Mouse (Mus musculus) liver, postnatal 0 days (tissue): ENCODE measurements around the gene Vegfd.

ENCODE experiments used
- CTCF ChIP-seq: sonication (generic); IDR thresholded peaks from 2 replicates; pipeline ENCODE4 v1.5.1; 2016; ENCODE audit warnings: antibody characterized with exemption, low read depth
- EP300 ChIP-seq: IDR thresholded peaks from 2 replicates; pipeline ENCODE4 v1.6.1; 2016; ENCODE audit warnings: antibody characterized with exemption, low read depth, mild to moderate bottlenecking

DNA sequence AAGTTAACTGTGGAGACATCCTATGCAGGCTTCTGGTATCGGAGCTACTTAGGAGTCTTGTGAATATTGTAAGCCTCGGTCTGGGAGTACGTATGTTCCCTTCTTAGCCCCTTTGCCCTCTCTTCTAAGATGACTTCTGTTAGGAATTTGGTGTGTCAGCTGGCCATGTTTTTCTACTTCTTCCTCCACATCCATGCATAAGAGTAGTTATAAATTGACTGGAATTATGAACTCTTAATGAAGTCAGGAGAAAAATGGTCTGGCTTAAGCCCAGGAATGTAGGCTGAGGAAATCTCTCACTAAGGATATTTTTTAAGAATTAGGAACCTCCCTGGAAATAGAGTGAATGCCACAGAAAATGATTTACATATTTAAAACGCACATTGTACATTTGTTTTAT, 34.6 kb upstream of the Vegfd start:
- TF ChIP-seq CTCF = no peak
- no peak for TF ChIP-seq EP300
